ENCODE assay signal across 8 mouse cellular contexts in genomic region chr2:129296671-129297588, GRCm38 (mm10). TPM values are rescaled to one million over a fixed set of nuclear protein-coding genes. Genes with fewer than 3 reads are reported as not detected.
DNase-seq lines count a peak whose midpoint lies in the region; ATAC-seq and TF ChIP-seq lines count a peak whose summit lies in the region.

Gene Ckap2l (minus strand): TSS chr2:129297212.

- H3K4me2 ChIP-seq in hindbrain, embryonic 13.5 days = peak within 1 kb of the TSS; percentile 84

- in situ Hi-C loops in Patski (cut with MboI; ENCODE audit: low pct_unique_long_range_greater_than_20kb) = no loop called here

- peak; percentile 99 for ATAC-seq in Patski
- ATAC-seq in hindbrain, embryonic 13.5 days (ENCODE audit: low FRiP score) = peak; percentile 100

- DNase-seq in Patski (ENCODE audit: low read depth, low spot score) = peak; percentile 81
- peak; percentile 98 to 99 for DNase-seq in cerebellum, postnatal 14 days
- DNase-seq in frontal cortex, postnatal 14 days (ENCODE audit: low spot score in 2 of 2) = peak; percentile 96 to 97
- DNase-seq in layer of hippocampus, postnatal 25 days (ENCODE audit: extremely low spot score in 1 of 2, low spot score in 1 of 2) = peak; percentile 88 to 91
- DNase-seq in lung, postnatal 25 days (ENCODE audit: low spot score) = peak; percentile 99
- DNase-seq in retina, embryonic 14.5 days (ENCODE audit: low spot score) = peak; percentile 99
- DNase-seq in thymus, postnatal 4 days = peak; percentile 95

- POLR2A ChIA-PET in Patski (lab: Charles Lee) = interaction anchor here (0.7 kb wide), 1 partner anchor 28 kb away, joined by 6 read pairs; no protein-coding TSS in a partner anchor

- no peaks in the 10 kb centered on the region for H3K9me3 ChIP-seq in hindbrain, embryonic 13.5 days

- H3K9ac ChIP-seq in hindbrain, embryonic 13.5 days = peak within 1 kb of the TSS; percentile 85

- no peaks in the 10 kb centered on the region for H3K27me3 ChIP-seq in Patski
- H3K27me3 ChIP-seq in hindbrain, embryonic 13.5 days = no peaks in the 10 kb centered on the region

- no peaks in the 10 kb centered on the region for H3K36me3 ChIP-seq in hindbrain, embryonic 13.5 days

- H3K27ac ChIP-seq in hindbrain, embryonic 13.5 days = peak within 1 kb of the TSS; percentile 97

- H3K4me3 ChIP-seq in hindbrain, embryonic 13.5 days = peak within 1 kb of the TSS; percentile 72

- CTCF ChIA-PET in Patski (lab: Charles Lee) = no interaction called here

- no peak for TF ChIP-seq CTCF in Patski (IDR thresholded peaks at IDR 0.05)

- peaks cover 15% of the 10 kb centered on the region for H3K4me1 ChIP-seq in hindbrain, embryonic 13.5 days (replicated peaks)

- under 1% methylated on average over 50 of the region's 50 CpGs for WGBS in hindbrain, embryonic 13.5 days

RNA-seq across cellular contexts. Expression of gene Ckap2l, which starts in this region (rescaled TPM):
- polyA plus RNA-seq in Patski (2021) = 27.6 TPM
- 10.1 and 11.1 TPM in 2 replicates for polyA plus RNA-seq in hindbrain, embryonic 13.5 days (2015; fragmentation: Nextera tagmentation; extraction: Ambion mirVana)
- total RNA-seq in layer of hippocampus, postnatal 25 days (2021) = 1 to 10 TPM in 1 of 2 experiments, under 1 TPM in 1; 0.81 to 1.1 TPM

Comparison
In these comparisons a context has a peak if more than half of its experiments do, and no peak if none do; other contexts are left out.
1. Peak in every context shown above with its lines: DNase-seq, ATAC-seq, H3K4me3 ChIP-seq and H3K27ac ChIP-seq.